Mouse (Mus musculus) heart, adult 2 months (tissue): ENCODE measurements around the gene Fam19a5. TPM values are rescaled to one million over a fixed set of nuclear protein-coding genes. Genes with fewer than 3 reads are reported as not detected.

Source experiments
- DNase-seq, 2 experiments: peaks; one replicate each; pipeline ENCODE4 v3.0.0; 2021
- H3K27ac ChIP-seq: fragments of 200-600 bp; 2 replicates; pipeline ENCODE4 v1.8.1; 2022
- H3K27me3 ChIP-seq: fragments of 200-500 bp; 2 replicates; pipeline ENCODE4 v1.6.1; 2012; ENCODE audit warnings: mild to moderate bottlenecking, low read length, inconsistent platforms, mixed read lengths; ENCODE audit not compliant: control insufficient read depth, insufficient read depth
- H3K36me3 ChIP-seq: fragments of 200-500 bp; 2 replicates; pipeline ENCODE4 v1.6.1; 2012; ENCODE audit warnings: low read length, inconsistent platforms; ENCODE audit not compliant: control insufficient read depth, insufficient read depth
- H3K4me1 ChIP-seq: fragments of 200-500 bp; 2 replicates; pipeline ENCODE4 v1.6.1; 2011; ENCODE audit warnings: low read length; ENCODE audit not compliant: control insufficient read depth, insufficient read depth
- H3K4me3 ChIP-seq: fragments of 200-600 bp; 2 replicates; pipeline ENCODE4 v1.8.1; 2022
- H3K79me2 ChIP-seq: fragments of 200-500 bp; replicated peaks from 2 replicates; pipeline ENCODE4 v1.6.1; 2012; ENCODE audit warnings: mild to moderate bottlenecking, inconsistent platforms, low read length, moderate library complexity, mixed read lengths; ENCODE audit not compliant: control insufficient read depth, insufficient read depth
- H3K9ac ChIP-seq: fragments of 200-500 bp; 2 replicates; pipeline ENCODE4 v1.6.1; 2012; ENCODE audit warnings: low read depth, mild to moderate bottlenecking, control low read depth, inconsistent platforms, low read length, mixed read lengths
- CTCF ChIP-seq: fragments of 200-600 bp; IDR thresholded peaks from 2 replicates; pipeline ENCODE4 v1.8.1; 2022; ENCODE audit warnings: antibody characterized with exemption, mild to moderate bottlenecking, moderate library complexity
- EP300 ChIP-seq: fragments of 200-500 bp; IDR thresholded peaks from 2 replicates; pipeline ENCODE4 v1.6.1; 2011; ENCODE audit warnings: low read depth, low read length, control low read depth; ENCODE audit not compliant: insufficient read depth
- POLR2A ChIP-seq: fragments of 200-500 bp; IDR thresholded peaks from 2 replicates; pipeline ENCODE4 v1.6.1; 2011; ENCODE audit warnings: mild to moderate bottlenecking, low read depth, low read length, control low read depth; ENCODE audit not compliant: insufficient read depth
- WGBS: fragments of 180-500 bp; shearing (Covaris S2); methylation state at CpG from one replicate; pipeline ENCODE4 v1.1.7; 2018; 5-methylcytosine and 5-hydroxymethylcytosine counted together
- intact Hi-C: fragments of 180-260 bp; cut with DNase I; formaldehyde crosslinking; loops from one replicate; pipeline ENCODE4 v1.15.1; 2025
- polyA plus RNA-seq: library from polyadenylated mRNA; depleted of rRNA; stranded (reverse); fragments of >200 nt; gene quantifications from 2 replicates; pipeline ENCODE4 v1.2.3, GENCODE M21; 2012
- total RNA-seq, 2 experiments: library from RNA; stranded (reverse); gene quantifications; 2 replicates each; pipeline ENCODE4 v1.2.3; 2021

The Fam19a5 gene
- total and polyA plus RNA-seq, 3 experiments, result 3.5 to 5.0 (median 4.2) TPM

GRCm38 (mm10) chr15:87579861-87580260 is 35.8 kb downstream of the Fam19a5 start:
- Histone ChIP-seq H3K4me1 (no peaks in the 10 kb centered on the region), H3K4me3 (no peak overlapping the region), H3K9ac (no peak overlapping the region), H3K36me3 (no peaks in the 10 kb centered on the region), H3K27me3 (no peaks in the 10 kb centered on the region), H3K79me2 (no peaks in the 10 kb centered on the region), H3K27ac (no peak overlapping the region)
- DNase-seq, result no peak
- TF ChIP-seq CTCF (no peak), POLR2A (no peak), EP300 (no peak)
- 80% methylated on average over 5 of the region's 5 CpGs for WGBS
- intact Hi-C loops, result no loop called here

DNA sequence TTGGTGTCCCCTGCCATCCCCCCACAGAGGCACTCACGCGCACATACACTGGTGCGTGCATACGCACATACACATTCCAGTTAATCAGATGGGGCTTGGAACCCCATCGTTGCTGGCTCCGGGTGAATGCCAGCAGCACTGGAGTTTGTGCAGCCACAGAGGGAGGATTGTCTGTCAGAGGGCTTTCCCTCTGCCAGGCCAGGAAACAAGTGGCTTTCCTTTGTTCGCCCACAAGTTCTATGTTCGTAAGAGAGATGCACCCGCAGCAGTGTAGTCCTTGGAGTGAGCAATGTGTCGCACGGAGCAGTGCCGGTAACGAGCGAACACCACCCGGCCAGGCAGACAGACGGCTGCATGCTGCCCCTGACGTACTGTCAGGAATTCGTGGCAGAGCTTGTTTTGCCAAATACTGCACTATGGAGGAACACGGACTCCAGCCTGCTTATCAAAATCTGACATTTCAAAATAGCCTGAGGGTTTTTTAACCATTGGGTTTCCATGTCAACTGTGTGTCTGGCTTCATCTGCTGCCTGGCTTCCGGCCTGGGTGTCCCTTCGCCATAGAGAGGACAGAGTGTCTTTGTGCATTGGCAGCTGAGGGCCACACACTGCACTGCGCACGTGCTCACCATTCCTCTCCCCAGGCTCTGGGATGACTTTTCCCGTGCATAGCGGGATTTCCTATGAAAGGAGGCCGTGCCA is 40.0 kb downstream of the Fam19a5 start:
- 73% methylated on average over 26 of the region's 26 CpGs for WGBS
- DNase-seq, result no peak
- Histone ChIP-seq H3K27ac (no peak overlapping the region), H3K36me3 (no peaks in the 10 kb centered on the region), H3K4me3 (no peak overlapping the region), H3K27me3 (no peaks in the 10 kb centered on the region), H3K4me1 (no peaks in the 10 kb centered on the region), H3K9ac (no peak overlapping the region), H3K79me2 (no peaks in the 10 kb centered on the region)
- TF ChIP-seq CTCF (no peak), POLR2A (no peak), EP300 (no peak)
- intact Hi-C loops, result no loop called here

DNA sequence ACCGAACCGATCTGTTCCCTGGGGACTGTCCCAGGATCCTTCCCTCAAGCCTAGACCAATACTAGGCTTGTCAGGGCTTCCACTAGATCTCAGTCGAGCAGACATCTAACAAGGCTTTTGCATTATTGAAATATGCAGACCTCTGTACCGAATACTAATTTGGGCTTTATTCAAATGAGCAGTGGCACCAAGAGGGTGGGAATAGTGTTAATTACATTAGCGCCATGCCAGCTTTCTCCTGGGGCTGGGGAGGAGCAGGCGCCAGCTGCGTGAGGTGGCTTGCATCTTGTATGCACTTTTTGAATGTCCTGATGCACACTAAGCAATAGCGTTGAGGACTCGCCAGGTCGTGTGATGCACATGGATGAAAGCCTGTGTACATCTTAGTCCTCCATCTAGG is 46.9 kb downstream of the Fam19a5 start:
- TF ChIP-seq POLR2A, result no peak
- no peak for TF ChIP-seq CTCF
- TF ChIP-seq EP300, result no peak
- H3K27ac ChIP-seq, result no peak overlapping the region
- H3K36me3 ChIP-seq, result no peaks in the 10 kb centered on the region
- no peak overlapping the region for H3K9ac ChIP-seq
- intact Hi-C loops, result no loop called here
- no peak for DNase-seq
- no peak overlapping the region for H3K4me3 ChIP-seq
- H3K27me3 ChIP-seq, result no peaks in the 10 kb centered on the region
- WGBS, result 87% methylated on average over 10 of the region's 10 CpGs
- no peaks in the 10 kb centered on the region for H3K79me2 ChIP-seq
- no peaks in the 10 kb centered on the region for H3K4me1 ChIP-seq

DNA sequence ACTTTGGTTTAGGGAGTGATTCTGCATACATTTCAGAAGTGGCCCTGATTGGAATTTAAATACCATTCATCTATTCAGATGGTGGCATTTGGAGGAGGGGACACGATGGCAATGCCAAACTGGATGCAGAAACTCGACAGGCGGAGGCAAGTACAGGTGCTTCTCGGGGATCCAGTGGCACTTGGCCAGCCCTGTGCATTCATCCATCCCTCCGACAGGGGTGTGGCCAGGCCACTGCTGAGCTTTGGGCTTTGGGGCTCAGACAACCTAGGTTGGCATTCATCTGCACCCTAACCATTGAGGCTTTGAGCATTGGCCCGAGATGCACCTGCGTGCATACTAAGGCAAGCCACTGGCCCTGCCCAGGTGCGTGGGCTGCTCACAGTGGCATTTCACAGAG is 52.6 kb downstream of the Fam19a5 start:
- H3K36me3 ChIP-seq, result no peaks in the 10 kb centered on the region
- H3K4me3 ChIP-seq, result no peak overlapping the region
- no peak overlapping the region for H3K27ac ChIP-seq
- TF ChIP-seq CTCF (no peak), POLR2A (no peak)
- H3K4me1 ChIP-seq, result no peaks in the 10 kb centered on the region
- H3K9ac ChIP-seq, result no peak overlapping the region
- no peaks in the 10 kb centered on the region for H3K27me3 ChIP-seq
- 79% methylated on average over 8 of the region's 8 CpGs for WGBS
- no peaks in the 10 kb centered on the region for H3K79me2 ChIP-seq
- no peak for DNase-seq
- intact Hi-C loops, result no loop called here

DNA sequence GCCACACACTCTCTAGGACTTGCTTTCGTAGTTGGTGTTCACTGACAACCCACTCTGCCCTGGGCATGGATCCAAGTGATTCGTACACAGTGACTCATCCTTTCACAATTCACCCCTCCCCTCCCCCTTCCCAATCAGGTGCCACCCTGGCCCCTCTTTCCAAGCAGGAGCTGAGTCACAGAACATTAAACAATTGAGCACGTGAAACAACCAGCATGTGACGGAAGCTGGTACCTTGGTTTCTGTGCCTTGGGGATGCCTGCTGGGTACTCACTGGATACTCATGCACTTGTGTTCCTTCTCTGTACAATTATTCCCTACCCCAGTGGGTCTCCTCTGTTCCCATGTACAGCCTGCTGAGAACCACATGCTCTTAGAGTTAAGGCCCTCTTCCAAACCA is 53.0 kb downstream of the Fam19a5 start:
- Histone ChIP-seq H3K4me3 (no peak overlapping the region), H3K9ac (no peak overlapping the region), H3K4me1 (no peaks in the 10 kb centered on the region), H3K27me3 (no peaks in the 10 kb centered on the region), H3K36me3 (no peaks in the 10 kb centered on the region), H3K27ac (no peak overlapping the region), H3K79me2 (no peaks in the 10 kb centered on the region)
- no peak for DNase-seq
- intact Hi-C loops, result no loop called here
- 36% methylated on average over 4 of the region's 4 CpGs for WGBS
- no peak for TF ChIP-seq EP300
- TF ChIP-seq POLR2A, result no peak
- no peak for TF ChIP-seq CTCF

- no peak overlapping the region for H3K9ac ChIP-seq
- no peaks in the 10 kb centered on the region for H3K27me3 ChIP-seq
- no peaks in the 10 kb centered on the region for H3K79me2 ChIP-seq
- no peaks in the 10 kb centered on the region for H3K36me3 ChIP-seq
- no peak overlapping the region for H3K4me3 ChIP-seq
- H3K27ac ChIP-seq, result no peak overlapping the region
- intact Hi-C loops, result no loop called here
- H3K4me1 ChIP-seq, result no peaks in the 10 kb centered on the region
- TF ChIP-seq POLR2A, result no peak
- no peak for TF ChIP-seq EP300
- TF ChIP-seq CTCF, result no peak
- 87% methylated on average over 4 of the region's 4 CpGs for WGBS
- DNase-seq, result no peak
Measured at GRCm38 (mm10) chr15:87597766-87598165, 53.7 kb downstream of the Fam19a5 start.
